Mouse (Mus musculus): ENCODE data around the gene Enah.

Gene Enah

DNA sequence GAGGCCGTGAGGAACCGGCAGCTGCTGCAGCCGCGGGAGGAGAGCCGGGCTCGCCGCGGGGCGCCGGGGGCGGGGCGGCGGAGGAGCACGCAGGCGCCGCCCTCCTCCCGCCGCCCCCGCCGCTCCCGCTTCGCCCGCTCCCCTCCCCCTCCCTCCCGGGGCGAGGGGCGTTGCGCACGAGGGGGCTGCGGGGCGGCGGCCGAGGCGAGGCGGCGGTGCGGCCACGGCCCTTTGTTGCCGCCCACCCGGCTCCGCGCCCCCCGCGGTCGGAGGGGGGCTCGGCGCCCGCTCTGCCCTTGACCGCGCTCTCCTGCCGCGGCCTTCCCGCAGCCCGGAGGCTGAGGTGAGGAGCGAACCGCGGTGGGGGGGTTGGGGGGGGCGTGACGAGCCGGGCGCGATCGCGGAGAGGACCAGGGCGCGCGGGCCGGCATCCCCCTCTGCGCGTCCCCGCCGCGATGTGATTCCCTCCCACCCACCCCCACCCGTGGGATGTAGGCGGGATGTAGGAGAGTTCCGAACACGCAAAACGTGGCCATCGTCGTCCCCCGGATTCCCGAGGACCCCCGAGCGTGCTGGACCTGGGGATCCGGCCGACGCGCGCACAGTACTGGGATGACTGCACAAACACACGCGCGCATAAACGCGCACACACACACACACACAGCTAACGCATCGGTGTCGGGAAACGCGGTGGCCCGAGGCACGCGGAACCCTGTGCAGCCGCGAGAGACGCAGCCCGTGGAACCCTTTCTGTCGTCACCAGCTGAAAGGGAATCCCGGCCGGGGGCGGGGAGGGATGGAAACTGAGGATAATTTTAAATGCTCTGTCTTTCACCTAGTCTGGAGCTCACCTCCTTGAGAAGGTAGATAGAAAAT lies at the start of gene Enah:
Gene Enah (minus strand): TSS at position 65 of the 876 bp plus-strand sequence.
- ATAC-seq (ENCODE audit: insufficient number of reproducible peaks, low FRiP score, low TSS enrichment) = peak; percentile 58

DNA sequence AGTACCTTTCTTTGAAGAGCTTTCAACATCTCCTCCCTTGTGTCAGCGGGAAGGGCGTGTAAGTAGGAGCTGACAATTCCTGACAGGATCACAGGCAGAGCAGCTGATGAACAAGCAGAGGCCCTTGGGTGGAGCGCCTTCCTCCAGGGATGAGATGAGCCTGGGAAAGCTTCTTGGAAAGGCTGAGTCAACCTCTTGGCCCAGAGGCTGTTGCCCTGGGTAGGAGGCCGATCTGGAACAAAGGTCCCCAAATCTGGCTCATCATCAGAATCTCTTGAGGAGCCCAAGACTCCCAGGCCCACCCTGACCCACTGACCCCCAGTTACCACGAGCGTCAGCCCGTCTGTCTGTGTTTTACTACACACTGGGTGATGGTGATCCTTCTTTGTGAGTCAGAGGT lies 48.3 kb upstream of the Enah start:
- ATAC-seq (ENCODE audit: insufficient number of reproducible peaks, low FRiP score, low TSS enrichment) = no peak

DNA sequence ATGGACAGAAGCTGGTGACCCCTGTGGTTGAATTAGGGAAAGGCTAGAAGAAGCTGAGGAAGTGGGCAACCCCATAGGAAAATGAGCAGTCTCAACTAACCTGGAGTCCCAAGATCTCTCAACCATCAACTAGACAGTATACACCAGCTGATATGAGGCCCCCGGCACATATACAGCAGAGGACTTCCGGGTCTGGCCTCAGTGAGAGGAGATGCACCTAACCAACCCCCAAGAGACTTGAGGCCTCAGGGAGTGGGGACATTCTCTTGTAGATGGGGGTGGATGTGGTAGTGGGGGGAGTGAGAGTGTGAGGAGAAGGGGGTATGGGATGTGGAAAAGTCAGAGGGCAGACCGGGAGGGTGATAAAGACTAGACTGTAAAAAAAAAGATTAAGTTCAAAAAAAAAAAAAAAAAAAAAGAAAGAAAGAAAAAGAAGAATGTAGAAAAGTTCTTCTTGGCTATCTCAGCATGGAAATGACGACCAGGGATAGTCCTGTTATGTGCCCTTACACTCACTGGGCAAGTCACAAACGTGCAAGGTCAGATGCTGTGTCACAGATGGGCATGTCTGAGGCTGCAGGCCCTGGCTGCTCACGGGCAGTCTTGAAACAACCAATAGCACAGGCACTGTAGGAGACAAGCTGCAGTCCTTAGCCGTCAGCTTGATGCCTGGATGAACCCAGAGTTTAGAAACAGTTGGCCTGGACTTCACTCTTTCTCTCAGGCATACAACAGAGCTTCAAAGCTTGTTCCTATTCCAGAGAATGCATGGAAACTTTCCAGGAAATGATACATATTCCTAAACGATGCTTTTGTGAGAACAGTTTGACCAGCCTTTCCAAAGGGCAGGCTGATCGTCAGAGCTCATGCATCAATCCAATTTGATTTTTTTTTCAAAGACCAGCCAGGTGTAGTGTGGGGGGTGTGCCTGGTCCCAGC lies 47.0 kb upstream of the Enah start:
- no peak for ATAC-seq (ENCODE audit: insufficient number of reproducible peaks, low FRiP score, low TSS enrichment)

DNA sequence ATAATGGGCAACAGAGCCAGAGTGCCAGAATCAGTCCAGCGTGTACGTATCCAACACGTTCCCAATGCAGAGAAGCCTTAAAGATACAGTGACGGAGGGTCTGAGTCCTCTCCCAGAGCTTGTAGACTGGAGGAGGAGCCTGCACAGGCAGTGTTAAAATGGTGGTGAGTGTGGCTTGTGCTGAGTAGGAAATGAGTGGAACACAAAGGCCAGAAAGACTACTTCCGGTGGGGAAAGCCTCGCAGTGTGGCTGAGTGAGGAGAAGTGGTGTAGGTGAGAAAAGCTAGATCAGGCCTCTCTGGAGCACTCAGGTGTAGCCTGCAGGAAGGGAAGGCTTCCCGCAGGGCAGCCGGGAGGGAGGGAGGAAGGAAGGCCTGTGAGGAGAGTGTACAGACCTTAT lies 43.9 kb upstream of the Enah start:
- ATAC-seq (ENCODE audit: insufficient number of reproducible peaks, low FRiP score, low TSS enrichment) = no peak

DNA sequence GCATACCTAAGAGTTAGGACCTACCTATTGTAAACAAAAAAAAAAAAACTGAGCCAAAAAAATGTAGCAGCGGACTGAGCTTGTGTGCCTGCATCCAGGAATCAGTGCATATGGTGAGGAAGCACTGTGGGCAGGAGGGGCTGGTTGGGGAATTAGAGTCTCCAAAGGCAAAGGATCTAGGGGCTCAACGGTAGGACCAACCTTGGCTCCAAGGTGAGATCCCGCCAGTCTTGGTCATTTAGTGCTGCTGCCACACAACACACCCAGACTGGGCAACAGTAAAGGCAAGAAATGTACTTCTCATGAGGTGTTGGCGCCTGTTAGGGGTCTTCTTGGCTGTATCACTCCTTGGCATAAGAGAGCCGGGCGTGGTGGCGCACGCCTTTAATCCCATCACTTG lies 43.0 kb upstream of the Enah start:
- no peak for ATAC-seq (ENCODE audit: insufficient number of reproducible peaks, low FRiP score, low TSS enrichment)

DNA sequence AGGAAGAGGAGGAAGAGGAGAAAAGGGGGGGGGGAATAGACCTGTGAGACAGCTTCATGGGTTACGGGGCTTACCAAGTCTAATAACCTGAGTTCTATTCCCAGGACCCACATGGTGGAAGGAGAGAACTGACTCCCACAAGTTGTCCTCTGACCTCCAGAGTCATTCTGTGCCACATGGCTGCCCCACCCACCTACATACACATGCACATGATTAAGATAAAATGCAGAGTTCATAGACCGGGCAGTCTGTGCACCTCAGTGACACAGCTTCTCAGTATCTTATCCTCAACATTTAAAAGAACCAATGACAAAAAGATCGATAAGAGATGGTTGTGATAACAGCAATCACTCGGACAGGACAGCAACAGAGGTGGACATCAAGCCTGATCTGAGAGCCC lies 41.4 kb upstream of the Enah start:
- ATAC-seq (ENCODE audit: insufficient number of reproducible peaks, low FRiP score, low TSS enrichment) = no peak

DNA sequence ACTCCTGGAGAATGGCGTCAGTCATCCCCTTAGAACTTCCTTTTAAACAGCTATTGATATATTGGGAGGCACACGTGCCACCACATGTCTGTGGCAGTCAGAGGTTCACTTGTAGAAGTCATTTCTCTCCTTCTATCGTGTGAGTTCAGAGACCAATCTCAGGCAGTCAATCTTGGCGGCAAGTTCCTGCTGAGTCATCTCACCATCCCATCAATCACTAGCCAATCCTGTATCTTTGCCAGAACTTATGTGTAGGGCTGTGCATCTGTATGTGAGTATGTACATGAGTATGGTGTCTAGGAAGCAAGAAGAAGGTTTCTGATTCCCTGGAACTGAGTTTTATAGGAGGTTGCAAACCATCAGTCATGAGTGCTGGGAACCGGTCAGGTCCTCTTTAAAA lies 40.0 kb upstream of the Enah start:
- no peak for ATAC-seq (ENCODE audit: insufficient number of reproducible peaks, low FRiP score, low TSS enrichment)

DNA sequence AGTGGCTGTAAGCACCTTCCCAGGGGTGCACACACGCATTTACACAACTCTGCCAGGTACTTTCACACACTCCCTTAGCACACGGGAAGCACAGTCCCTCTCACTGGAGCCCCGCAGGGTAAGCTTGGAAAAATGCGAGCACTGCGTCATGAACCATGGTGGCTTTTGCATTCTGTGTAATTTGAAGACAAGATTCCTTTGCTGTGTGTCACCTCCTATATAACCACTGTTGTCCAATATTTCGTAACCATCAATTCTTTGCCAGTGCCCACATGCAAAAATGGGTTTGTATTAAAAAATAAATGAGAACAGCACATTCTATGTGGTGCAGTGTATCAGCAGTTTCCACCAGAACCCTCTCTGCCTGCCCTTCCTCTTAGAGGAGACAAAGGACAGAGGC lies 38.2 kb upstream of the Enah start:
- ATAC-seq (ENCODE audit: insufficient number of reproducible peaks, low FRiP score, low TSS enrichment) = no peak

DNA sequence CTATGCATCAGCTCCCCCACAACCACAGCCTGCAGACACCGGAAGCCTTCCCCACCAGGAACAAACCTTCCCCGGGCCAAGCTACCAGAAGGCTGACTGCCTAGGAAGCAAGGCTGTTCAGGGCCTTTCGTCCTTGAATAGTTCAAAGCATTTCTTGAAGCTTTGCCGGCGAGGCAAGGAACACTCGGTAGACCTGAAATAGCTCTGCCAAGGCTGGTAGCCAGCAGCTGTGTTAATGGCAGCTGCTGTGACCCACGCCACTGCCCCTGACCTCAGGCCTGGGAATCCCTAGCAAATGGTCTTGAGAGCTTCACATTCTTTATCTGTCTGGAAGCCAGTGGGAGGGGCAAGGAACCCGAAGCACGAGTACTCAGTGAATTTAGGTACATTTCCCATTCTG lies 35.3 kb upstream of the Enah start:
- ATAC-seq (ENCODE audit: insufficient number of reproducible peaks, low FRiP score, low TSS enrichment) = no peak

DNA sequence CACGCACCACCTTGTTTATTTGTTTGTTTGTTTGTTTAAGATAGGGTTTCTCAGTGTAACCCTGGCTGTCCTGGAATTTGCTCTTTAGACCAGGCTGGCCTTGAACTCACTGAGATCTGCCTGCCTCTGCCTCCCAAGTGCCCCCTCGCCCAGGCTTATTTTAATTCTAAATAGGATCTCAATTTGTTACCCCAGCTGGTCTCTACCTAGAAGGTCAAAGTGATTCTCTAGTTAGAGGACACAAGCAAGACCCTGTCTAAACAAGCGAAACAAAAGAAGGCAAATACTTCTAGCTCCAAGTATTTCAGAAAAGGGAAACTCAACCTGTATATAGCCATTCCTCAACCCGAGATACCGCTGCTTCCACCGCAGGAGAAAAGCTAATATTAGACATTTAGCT lies 34.9 kb upstream of the Enah start:
- no peak for ATAC-seq (ENCODE audit: insufficient number of reproducible peaks, low FRiP score, low TSS enrichment)

DNA sequence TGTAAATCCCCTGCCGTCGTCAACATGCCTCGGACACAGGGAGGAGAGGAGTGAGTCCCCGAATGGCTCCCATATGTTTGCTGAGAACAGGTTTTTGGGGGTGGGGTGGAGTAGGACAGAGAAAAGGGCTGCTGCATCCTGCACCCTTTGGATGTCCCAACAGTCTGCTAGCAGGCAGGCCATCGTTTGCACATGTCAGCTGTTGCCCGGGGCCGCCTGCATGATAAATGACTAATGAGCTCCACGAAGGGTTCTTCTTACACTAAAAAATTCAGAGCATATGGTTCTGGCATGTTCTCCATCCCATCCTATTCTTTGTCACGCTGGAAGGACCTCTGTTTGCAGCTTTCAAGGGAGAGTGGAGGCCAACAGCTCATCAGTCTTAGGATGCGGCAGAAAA lies 33.2 kb upstream of the Enah start:
- ATAC-seq (ENCODE audit: insufficient number of reproducible peaks, low FRiP score, low TSS enrichment) = no peak

DNA sequence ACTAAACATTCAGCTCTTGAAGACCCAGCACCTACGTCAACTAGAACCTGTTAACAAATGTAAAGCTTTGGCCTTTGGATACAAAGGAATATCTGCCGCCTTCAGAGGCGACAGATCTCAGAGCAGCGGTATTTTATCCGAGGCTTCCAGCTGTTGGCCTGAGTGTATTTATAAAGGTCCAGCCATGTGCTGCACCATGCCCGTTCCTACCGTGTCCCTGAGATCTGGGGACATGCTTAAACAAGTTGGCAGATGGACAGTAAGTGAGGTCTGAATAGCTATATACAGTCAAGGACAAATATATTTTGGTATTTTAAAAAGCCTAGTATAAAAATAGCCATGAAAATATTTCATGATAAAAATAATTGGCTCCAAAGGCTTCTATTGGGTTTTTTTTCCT lies 32.6 kb upstream of the Enah start:
- ATAC-seq (ENCODE audit: insufficient number of reproducible peaks, low FRiP score, low TSS enrichment) = no peak

DNA sequence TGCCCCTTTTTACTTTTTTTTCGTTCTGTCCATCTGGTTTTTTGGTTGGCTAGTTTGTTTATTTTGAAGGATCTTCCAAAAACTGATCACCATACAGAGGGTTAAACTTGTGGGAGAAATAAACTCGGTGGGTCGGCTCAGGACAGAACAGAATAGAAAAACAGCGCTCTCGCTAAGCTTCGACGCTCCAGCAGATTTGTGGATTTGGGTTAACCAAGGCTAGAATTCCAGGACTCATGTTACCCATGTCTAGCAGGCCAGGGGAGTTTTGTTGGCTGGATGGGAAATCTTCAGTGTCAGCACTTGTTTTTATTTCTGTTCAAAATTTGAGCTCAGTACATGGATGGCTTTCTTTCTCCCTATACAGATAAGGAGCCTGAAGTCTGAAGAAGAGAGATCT lies 30.0 kb upstream of the Enah start:
- no peak for ATAC-seq (ENCODE audit: insufficient number of reproducible peaks, low FRiP score, low TSS enrichment)

DNA sequence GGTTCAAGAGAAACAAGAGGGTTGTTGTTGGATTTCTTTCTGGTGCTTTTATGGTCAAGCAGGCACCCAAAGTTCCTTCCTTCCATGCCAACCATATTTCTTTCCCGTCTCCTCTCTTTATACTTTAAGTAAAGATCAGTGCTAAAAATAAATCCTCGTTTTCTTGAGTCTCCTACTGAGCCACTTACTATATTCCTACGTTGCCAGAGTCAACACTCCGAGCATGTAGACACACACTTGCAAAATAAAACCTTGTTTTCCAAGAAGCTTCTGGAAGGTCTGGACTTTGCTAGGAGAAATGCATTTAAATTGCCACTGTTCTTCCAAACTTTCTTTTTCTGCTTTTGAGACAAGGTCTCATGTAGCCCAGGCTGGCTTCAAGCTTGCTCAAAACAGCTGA lies 28.3 kb upstream of the Enah start:
- ATAC-seq (ENCODE audit: insufficient number of reproducible peaks, low FRiP score, low TSS enrichment) = no peak

DNA sequence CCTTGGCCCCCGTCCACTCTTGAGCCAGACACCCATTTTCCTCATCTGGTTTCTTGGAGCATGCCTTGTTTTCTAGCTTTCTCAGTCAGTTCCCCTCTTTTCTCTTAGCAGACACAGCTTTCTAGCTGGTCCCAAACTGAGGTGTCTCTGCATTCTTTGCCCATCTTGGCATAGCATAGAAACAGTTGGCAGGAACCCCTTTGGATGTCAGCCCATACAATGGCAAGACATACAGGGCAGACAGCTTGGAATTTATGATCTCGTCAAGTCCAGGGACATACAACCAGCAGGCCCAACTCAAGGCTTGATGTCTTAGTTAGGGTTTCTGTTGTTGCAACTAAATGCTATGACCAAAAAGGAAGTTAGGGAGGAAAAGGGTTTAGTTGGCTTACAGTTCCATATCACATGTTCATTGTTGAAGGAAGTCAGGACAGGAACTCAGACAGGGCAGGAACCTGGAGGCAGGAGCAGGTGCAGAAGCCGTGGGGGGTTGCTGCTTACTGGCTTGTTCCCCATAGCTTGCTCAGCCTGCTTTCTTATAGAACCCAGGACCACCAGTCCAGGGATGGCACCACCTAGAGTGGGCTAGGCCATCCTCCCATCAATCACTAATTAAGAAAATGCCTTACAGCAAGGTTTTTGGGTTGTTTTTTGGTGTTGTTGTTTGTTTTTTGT lies 27.4 kb upstream of the Enah start:
- no peak; the same call in 1 of the 2 replicates for ATAC-seq (ENCODE audit: insufficient number of reproducible peaks, low FRiP score, low TSS enrichment)

DNA sequence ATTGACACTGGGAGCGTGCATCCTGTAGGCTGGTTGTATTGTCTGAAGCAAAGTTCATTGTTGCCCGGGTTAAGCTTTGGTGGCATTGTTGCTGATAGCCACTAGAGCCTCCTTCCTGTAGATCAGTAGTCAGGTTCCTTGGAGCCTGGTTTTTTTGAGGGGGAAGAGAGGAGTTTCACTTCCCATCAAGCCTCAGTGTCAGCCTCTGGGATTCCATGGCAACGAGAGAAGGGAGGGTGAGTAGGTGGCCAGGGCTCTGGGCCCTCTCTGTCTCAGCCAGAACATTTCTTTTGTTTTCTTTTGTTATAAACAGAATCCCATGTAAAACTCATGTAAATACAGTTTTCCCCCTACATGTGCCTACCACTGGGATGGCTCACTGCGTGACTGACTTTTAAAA lies 25.4 kb upstream of the Enah start:
- ATAC-seq (ENCODE audit: insufficient number of reproducible peaks, low FRiP score, low TSS enrichment) = no peak

DNA sequence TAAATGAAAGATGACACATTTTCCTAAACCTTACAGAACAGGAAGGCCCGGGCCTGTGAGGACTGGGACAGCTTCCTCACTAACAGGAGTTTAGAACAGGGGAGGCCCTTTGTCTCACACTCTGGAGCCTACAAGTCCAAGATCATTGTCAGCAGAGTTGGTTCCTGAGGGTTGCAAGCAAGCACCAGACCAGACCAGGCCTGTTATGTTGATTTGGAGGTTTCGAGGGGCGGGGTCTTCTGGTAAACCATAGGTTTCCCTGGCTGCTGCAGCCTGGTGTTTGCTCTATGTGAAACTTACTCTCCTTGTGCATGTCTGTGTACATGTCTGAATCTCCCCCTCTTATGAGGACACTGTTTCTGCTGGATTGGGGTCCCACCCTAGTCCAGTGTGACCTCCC lies 20.7 kb upstream of the Enah start:
- no peak for ATAC-seq (ENCODE audit: insufficient number of reproducible peaks, low FRiP score, low TSS enrichment)

DNA sequence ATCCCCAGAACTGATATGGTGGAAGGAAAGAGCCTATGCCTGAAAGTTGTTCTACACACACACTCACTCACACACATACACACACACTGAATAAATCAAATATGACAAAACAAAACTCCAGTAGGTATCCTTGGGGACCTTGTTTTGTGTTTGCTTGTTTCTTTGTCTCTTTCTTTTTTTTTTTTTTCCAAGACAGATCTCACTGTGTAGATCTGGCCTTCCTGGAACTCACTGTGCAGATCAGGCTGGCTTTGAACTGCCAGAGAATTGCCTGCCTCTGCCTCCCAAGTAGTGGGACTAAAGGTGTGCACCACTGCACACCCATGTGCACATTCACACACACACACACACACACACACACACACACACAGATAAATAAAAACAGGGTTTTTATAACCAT lies 12.0 kb upstream of the Enah start:
- no peak for ATAC-seq (ENCODE audit: insufficient number of reproducible peaks, low FRiP score, low TSS enrichment)

DNA sequence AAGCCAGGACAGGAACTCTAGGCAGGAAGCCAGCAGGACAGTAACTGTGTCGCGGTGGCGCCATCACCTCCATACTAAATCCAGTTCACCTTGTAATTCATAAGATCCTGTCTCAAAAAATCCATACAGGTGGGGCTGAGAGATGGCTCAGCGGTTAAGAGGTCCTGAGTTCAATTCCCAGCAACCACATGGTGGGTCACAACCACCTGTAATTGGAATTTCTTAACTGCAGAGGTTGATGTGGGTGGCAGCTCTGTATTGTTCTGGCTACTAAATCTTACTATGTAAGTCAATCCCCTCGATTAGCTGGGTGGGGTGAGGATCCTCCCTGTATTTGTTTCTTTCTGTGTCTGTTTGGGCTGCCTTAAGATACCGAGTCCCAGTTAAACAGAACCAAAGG lies 11.3 kb upstream of the Enah start:
- ATAC-seq (ENCODE audit: insufficient number of reproducible peaks, low FRiP score, low TSS enrichment) = no peak

DNA sequence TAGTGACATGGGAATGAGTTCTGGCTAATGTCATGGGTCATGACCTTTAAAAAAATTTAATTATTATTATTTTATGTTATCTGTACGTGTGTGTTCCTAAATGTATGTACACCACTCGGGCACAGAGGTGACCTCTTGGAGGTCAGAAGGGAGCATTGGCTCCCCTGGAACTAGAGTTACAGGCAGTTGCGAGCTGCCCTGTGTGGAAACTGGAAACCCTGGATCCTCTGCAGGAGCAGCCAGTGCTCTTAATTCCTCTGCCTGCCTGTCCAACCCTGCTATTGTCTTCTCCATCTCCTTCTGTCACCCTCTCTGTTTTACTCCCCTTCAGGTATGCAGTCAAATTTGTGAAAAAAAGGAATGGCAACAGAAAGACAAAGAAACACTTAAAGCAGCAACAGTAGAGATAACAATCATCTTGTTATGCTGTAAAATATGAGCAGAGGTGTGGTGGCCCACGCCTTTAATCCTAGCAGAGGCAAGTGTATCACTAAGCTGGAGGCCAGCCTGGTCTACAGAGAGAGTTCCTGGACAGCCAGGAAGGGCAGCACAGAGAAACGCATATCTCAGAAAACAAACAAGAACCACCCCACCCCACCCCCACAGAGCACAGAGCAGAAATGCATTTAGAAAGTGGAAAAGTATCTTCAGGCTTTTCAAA lies 10.3 kb upstream of the Enah start:
- no peak for ATAC-seq (ENCODE audit: insufficient number of reproducible peaks, low FRiP score, low TSS enrichment)
